Mouse (Mus musculus) CH12.LX (cell line): ENCODE measurements at regions not wholly inside any gene's neighbourhood (a gene's known extent, or its start where the extent isn't known, plus 50 kb on each side); places are given as distances from the start of the nearest gene placed in this dataset.

Source experiments
- DNase-seq: peaks from one replicate; pipeline ENCODE4 v3.0.0-alpha.2; 2013; ENCODE audit errors: extremely low read depth
- H3K27ac ChIP-seq: 2 replicates; pipeline ENCODE4 v1.5.1; 2012; ENCODE audit warnings: low read depth, mild to moderate bottlenecking, control low read depth, moderate library complexity; ENCODE audit not compliant: insufficient read depth
- H3K27me3 ChIP-seq: replicated peaks from 2 replicates; pipeline ENCODE3; 2012; ENCODE audit warnings: inconsistent platforms
- H3K36me3 ChIP-seq, 2 experiments: replicated peaks in 1 of 2; 2 replicates each; pipeline versions ENCODE3 to v1.6.1; 2012; ENCODE audit warnings: inconsistent platforms in 1 of 2, low read length in 1 of 2, mild to moderate bottlenecking in 1 of 2, mixed read lengths in 1 of 2, moderate library complexity in 1 of 2; ENCODE audit not compliant: control insufficient read depth in 1 of 2, insufficient read depth in 1 of 2
- H3K4me1 ChIP-seq, 2 experiments: 2 replicates each; pipeline ENCODE4 v1.6.1; 2012; ENCODE audit warnings: inconsistent platforms in 1 of 2, moderate library complexity in 1 of 2; ENCODE audit not compliant: insufficient read depth in 2 of 2, control insufficient read depth in 1 of 2
- H3K4me2 ChIP-seq: 2 replicates; pipeline ENCODE4 v1.6.1; 2012; ENCODE audit warnings: low read depth, mild to moderate bottlenecking, control low read depth; ENCODE audit not compliant: poor library complexity, insufficient read depth, severe bottlenecking
- H3K4me3 ChIP-seq, 3 experiments: fragments of 150-350 bp in 1 of 3; sonication (generic) in 1 of 3; replicated peaks in 1 of 3; 2 replicates each; pipeline versions ENCODE3 to v1.5.1; 2011 to 2012; ENCODE audit warnings: low read depth in 2 of 3, low read length in 2 of 3, mild to moderate bottlenecking in 2 of 3, moderate library complexity in 2 of 3, control low read depth in 1 of 3, improper control_type of control experiment in 1 of 3, inconsistent platforms in 1 of 3, mixed read lengths in 1 of 3; ENCODE audit not compliant: poor library complexity in 1 of 3
- H3K79me2 ChIP-seq: replicated peaks from 2 replicates; pipeline ENCODE4 v1.6.1; 2012; ENCODE audit warnings: mild to moderate bottlenecking, moderate library complexity; ENCODE audit not compliant: control insufficient read depth, poor library complexity, insufficient read depth, severe bottlenecking; ENCODE audit errors: extremely low read depth
- H3K9ac ChIP-seq: 2 replicates; pipeline ENCODE4 v1.6.1; 2012; ENCODE audit warnings: low read depth, mild to moderate bottlenecking, control low read depth, moderate library complexity; ENCODE audit not compliant: insufficient read depth
- H3K9me3 ChIP-seq: replicated peaks from 2 replicates; pipeline ENCODE3; 2012; ENCODE audit warnings: low read length, inconsistent platforms, mixed read lengths
- E2F4 ChIP-seq: IDR thresholded peaks from 2 replicates; pipeline ENCODE4 v1.6.1; 2011; ENCODE audit warnings: low read depth, low read length, improper control_type of control experiment; ENCODE audit not compliant: insufficient replicate concordance
- ELF1 ChIP-seq: IDR thresholded peaks from 2 replicates; pipeline ENCODE4 v1.6.1; 2014; ENCODE audit warnings: low read depth, mild to moderate bottlenecking, inconsistent platforms, low read length, improper control_type of control experiment
- EP300 ChIP-seq: IDR thresholded peaks from 2 replicates; pipeline ENCODE4 v1.6.1; 2011; ENCODE audit warnings: low read length, improper control_type of control experiment
- ETS1 ChIP-seq: conservative IDR thresholded peaks from 2 replicates; pipeline ENCODE4 v1.6.1; 2012; ENCODE audit warnings: low read depth, mild to moderate bottlenecking, inconsistent platforms, low read length, improper control_type of control experiment, moderate library complexity
- GABPA ChIP-seq: IDR thresholded peaks from 2 replicates; pipeline ENCODE4 v1.6.1; 2012; ENCODE audit warnings: low read depth, low read length, improper control_type of control experiment, inconsistent platforms; ENCODE audit not compliant: insufficient replicate concordance
- HCFC1 ChIP-seq: IDR thresholded peaks from 2 replicates; pipeline ENCODE4 v1.6.1; 2012; ENCODE audit warnings: low read depth, mild to moderate bottlenecking, inconsistent platforms, low read length, improper control_type of control experiment
- IRF4 ChIP-seq: IDR thresholded peaks from 2 replicates; pipeline ENCODE4 v1.6.1; 2014; ENCODE audit warnings: low read depth, mild to moderate bottlenecking, inconsistent platforms, low read length, improper control_type of control experiment
- JUND ChIP-seq: conservative IDR thresholded peaks from 2 replicates; pipeline ENCODE4 v1.6.1; 2011; ENCODE audit warnings: low read depth, low read length, improper control_type of control experiment
- KAT2A ChIP-seq: IDR thresholded peaks from 2 replicates; pipeline ENCODE4 v1.6.1; 2012; ENCODE audit warnings: low read length, improper control_type of control experiment, inconsistent platforms; ENCODE audit not compliant: insufficient replicate concordance
- MAFK ChIP-seq: IDR thresholded peaks from 2 replicates; pipeline ENCODE4 v1.6.1; 2011; ENCODE audit warnings: low read length, improper control_type of control experiment; ENCODE audit not compliant: insufficient replicate concordance
- MAZ ChIP-seq: IDR thresholded peaks from 2 replicates; pipeline ENCODE4 v1.6.1; 2012; ENCODE audit warnings: low read depth, mild to moderate bottlenecking, inconsistent platforms, low read length, improper control_type of control experiment, moderate library complexity
- MYC ChIP-seq: IDR thresholded peaks from 2 replicates; pipeline ENCODE4 v1.6.1; 2011; ENCODE audit warnings: low read depth, mild to moderate bottlenecking, improper control_type of control experiment, low read length
- NELFE ChIP-seq: IDR thresholded peaks from 2 replicates; pipeline ENCODE4 v1.6.1; 2011; ENCODE audit warnings: low read depth, low read length, improper control_type of control experiment
- NRF1 ChIP-seq: IDR thresholded peaks from 2 replicates; pipeline ENCODE4 v1.6.1; 2014; ENCODE audit warnings: low read depth, mild to moderate bottlenecking, inconsistent platforms, low read length, improper control_type of control experiment, moderate library complexity
- PAX5 ChIP-seq: IDR thresholded peaks from 2 replicates; pipeline ENCODE4 v1.6.1; 2012; ENCODE audit warnings: low read length, inconsistent platforms, mixed read lengths
- POLR2A ChIP-seq: IDR thresholded peaks from 2 replicates; pipeline ENCODE4 v1.6.1; 2011; ENCODE audit warnings: low read depth, mild to moderate bottlenecking, improper control_type of control experiment, low read length
- RAD21 ChIP-seq: IDR thresholded peaks from 2 replicates; pipeline ENCODE4 v1.6.1; 2011; ENCODE audit warnings: low read depth, mild to moderate bottlenecking, low read length, improper control_type of control experiment, moderate library complexity
- RCOR1 ChIP-seq: conservative IDR thresholded peaks from 2 replicates; pipeline ENCODE4 v1.6.1; 2012; ENCODE audit warnings: low read depth, mild to moderate bottlenecking, inconsistent platforms, low read length, improper control_type of control experiment
- SMC3 ChIP-seq: IDR thresholded peaks from 2 replicates; pipeline ENCODE4 v1.6.1; 2011; ENCODE audit warnings: low read depth, low read length, improper control_type of control experiment
- TBP ChIP-seq: conservative IDR thresholded peaks from 2 replicates; pipeline ENCODE4 v1.6.1; 2011; ENCODE audit warnings: low read depth, low read length, improper control_type of control experiment
- TCF12 ChIP-seq: IDR thresholded peaks from 2 replicates; pipeline ENCODE4 v1.6.1; 2014; ENCODE audit warnings: low read depth, mild to moderate bottlenecking, inconsistent platforms, low read length, improper control_type of control experiment
- UBTF ChIP-seq: IDR thresholded peaks from 2 replicates; pipeline ENCODE4 v1.6.1; 2012; ENCODE audit warnings: low read depth, mild to moderate bottlenecking, inconsistent platforms, low read length, improper control_type of control experiment, moderate library complexity
- ZC3H11A ChIP-seq: IDR thresholded peaks from 2 replicates; pipeline ENCODE4 v1.6.1; 2012; ENCODE audit warnings: low read depth, mild to moderate bottlenecking, inconsistent platforms, low read length, improper control_type of control experiment
- ZMIZ1 ChIP-seq: IDR thresholded peaks from 2 replicates; pipeline ENCODE4 v1.6.1; 2012; ENCODE audit warnings: low read depth, mild to moderate bottlenecking, inconsistent platforms, low read length, improper control_type of control experiment
- ZNF384 ChIP-seq: IDR thresholded peaks from 2 replicates; pipeline ENCODE4 v1.6.1; 2012; ENCODE audit warnings: low read depth, low read length, improper control_type of control experiment, inconsistent platforms
- dilution Hi-C: fragments of 300-500 bp; cut with MboI; formaldehyde crosslinking; loops from 2 replicates; pipeline ENCODE4 v1.14.3; 2020; ENCODE audit warnings: low sequenced_read_pairs; ENCODE audit not compliant: extremely low pct_unique_long_range_greater_than_20kb, extremely low pct_ligation_motif_present
- in situ Hi-C: fragments of 300-500 bp; cut with MboI; formaldehyde crosslinking; loops from 3 replicates; pipeline ENCODE4 v1.14.3; 2019; ENCODE audit warnings: low sequenced_read_pairs, low pct_ligation_motif_present, low pct_unique_long_range_greater_than_20kb, mixed read lengths

DNA sequence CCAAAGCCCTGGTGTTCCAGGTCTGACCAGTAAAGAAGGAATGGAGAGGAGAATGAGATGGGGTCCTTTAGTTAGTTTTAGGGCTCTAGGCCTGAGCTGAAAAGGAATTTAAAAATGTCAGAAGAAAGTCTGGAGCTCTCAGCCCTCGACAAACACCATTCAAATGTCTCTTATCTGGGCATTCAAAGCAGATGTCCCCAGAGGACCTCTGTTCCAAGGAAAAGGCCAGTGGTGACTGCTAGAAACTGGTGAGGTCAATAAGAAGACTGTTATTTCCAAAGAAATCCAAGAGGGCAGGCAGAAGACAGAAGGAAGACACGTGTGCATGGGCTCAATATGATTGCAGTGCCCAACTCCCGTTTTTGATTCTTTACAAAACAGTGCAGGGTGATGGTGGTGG, 244.9 kb downstream of the Plpp3 start:
- TF ChIP-seq ZNF384 (no peak), POLR2A (no peak), NELFE (no peak), EP300 (no peak), ELF1 (no peak), SMC3 (no peak), NRF1 (no peak), MAFK (no peak), HCFC1 (no peak), E2F4 (no peak), ZMIZ1 (no peak), IRF4 (no peak), RCOR1 (no peak), UBTF (no peak), RAD21 (no peak), ZC3H11A (no peak), TCF12 (no peak)
- no peak overlapping the region for H3K27ac ChIP-seq
- DNase-seq = no peak
- in situ Hi-C loops = no loop called here
- H3K4me1 ChIP-seq = peaks cover 0 to 8% of the 10 kb centered on the region in 2 experiments; a peak in 2 of 4 replicates
- no peaks in the 10 kb centered on the region for H3K9me3 ChIP-seq
- H3K4me3 ChIP-seq = no peak overlapping the region
- no peaks in the 10 kb centered on the region for H3K79me2 ChIP-seq
- H3K9ac ChIP-seq = no peak overlapping the region
- H3K4me2 ChIP-seq = no peak overlapping the region
- dilution Hi-C loops = no loop called here
- no peaks in the 10 kb centered on the region for H3K27me3 ChIP-seq
- H3K36me3 ChIP-seq = no peaks in the 10 kb centered on the region

DNA sequence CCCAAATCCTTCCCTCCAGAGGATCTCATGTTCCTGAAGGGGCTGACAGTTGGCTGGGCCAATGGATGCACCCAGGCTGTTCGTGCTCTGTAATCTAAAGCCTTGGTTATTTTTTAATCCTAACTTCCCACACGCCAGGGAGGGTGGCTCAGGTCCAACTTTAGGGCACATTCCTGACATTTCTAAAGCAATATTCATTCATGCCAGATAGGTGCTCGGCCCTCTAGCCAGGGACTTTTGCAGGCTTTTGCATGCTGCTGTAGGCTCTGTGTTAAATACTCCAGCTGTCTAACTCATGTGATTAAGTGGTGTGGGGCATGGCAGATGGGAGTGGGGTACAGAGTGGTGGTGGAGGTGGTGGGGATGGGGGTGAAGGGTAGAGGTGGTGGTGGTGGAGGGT, 246.0 kb downstream of the Plpp3 start:
- in situ Hi-C loops (no loop called here), dilution Hi-C loops (no loop called here)
- Histone ChIP-seq H3K27ac (no peak overlapping the region), H3K4me3 (no peak overlapping the region), H3K36me3 (no peaks in the 10 kb centered on the region), H3K79me2 (no peaks in the 10 kb centered on the region), H3K9ac (no peak overlapping the region), H3K9me3 (no peaks in the 10 kb centered on the region), H3K27me3 (no peaks in the 10 kb centered on the region), H3K4me2 (no peak overlapping the region), H3K4me1 (peaks cover 0 to 8% of the 10 kb centered on the region in 2 experiments; a peak in 2 of 4 replicates)
- DNase-seq = no peak
- no peak for TF ChIP-seq JUND
- no peak for TF ChIP-seq PAX5
- TF ChIP-seq IRF4 = no peak
- no peak for TF ChIP-seq TBP
- TF ChIP-seq NELFE = no peak
- no peak for TF ChIP-seq KAT2A
- TF ChIP-seq ZNF384 = no peak
- no peak for TF ChIP-seq E2F4
- TF ChIP-seq ETS1 = no peak
- no peak for TF ChIP-seq MAZ
- TF ChIP-seq GABPA = no peak
- no peak for TF ChIP-seq UBTF
- no peak for TF ChIP-seq MYC
